In genomic region chr7:44306516-44307240, GRCm38 (mm10) we compare ENCODE assay signal across 8 mouse cellular contexts. TPM values are rescaled to one million over a fixed set of nuclear protein-coding genes. Genes with fewer than 3 reads are reported as not detected.
DNase-seq lines count a peak whose midpoint lies in the region; ATAC-seq lines count a peak whose summit lies in the region.

Gene Clec11a (minus strand): TSS chr7:44306902.

- no peaks in the 10 kb centered on the region for H3K9me3 ChIP-seq in limb, embryonic 11.5 days (ENCODE audit: control insufficient read depth, low read length)
- no peaks in the 10 kb centered on the region for H3K9me3 ChIP-seq in neural tube, embryonic 15.5 days (replicated peaks)

- peak within 1 kb of the TSS; percentile 34; the same call in 1 of the 2 replicates for H3K4me2 ChIP-seq in limb, embryonic 11.5 days (ENCODE audit: low read depth, severe bottlenecking)
- H3K4me2 ChIP-seq in neural tube, embryonic 15.5 days, result peak within 1 kb of the TSS; percentile 65

- WGBS in limb, embryonic 11.5 days, result 57% methylated on average over 6 of the region's 6 CpGs
- 73% methylated on average over 6 of the region's 6 CpGs for WGBS in neural tube, embryonic 15.5 days

- peaks cover 3% of the 10 kb centered on the region; the same call in 1 of the 2 replicates for H3K36me3 ChIP-seq in limb, embryonic 11.5 days (ENCODE audit: control insufficient read depth, insufficient read depth, low read length)
- no peaks in the 10 kb centered on the region for H3K36me3 ChIP-seq in neural tube, embryonic 15.5 days

- peak within 1 kb of the TSS; percentile 22; the same call in 1 of the 2 replicates for H3K9ac ChIP-seq in limb, embryonic 11.5 days (ENCODE audit: low read length)
- peak within 1 kb of the TSS; percentile 36; the same call in 1 of the 2 replicates for H3K9ac ChIP-seq in neural tube, embryonic 15.5 days (replicated peaks)

- peaks cover 13% of the 10 kb centered on the region for H3K4me1 ChIP-seq in limb, embryonic 11.5 days (ENCODE audit: control insufficient read depth, insufficient read depth, low read length)
- peaks cover 48% of the 10 kb centered on the region for H3K4me1 ChIP-seq in neural tube, embryonic 15.5 days

- H3K27me3 ChIP-seq in limb, embryonic 11.5 days (ENCODE audit: control insufficient read depth, insufficient read depth, low read length), result peaks cover 13% of the 10 kb centered on the region
- no peaks in the 10 kb centered on the region for H3K27me3 ChIP-seq in neural tube, embryonic 15.5 days (replicated peaks)

- H3K4me3 ChIP-seq in limb, embryonic 11.5 days (ENCODE audit: low read depth, low read length), result no peak within 1 kb of the TSS
- H3K4me3 ChIP-seq in neural tube, embryonic 15.5 days (replicated peaks), result peak within 1 kb of the TSS; percentile 72

- H3K27ac ChIP-seq in limb, embryonic 11.5 days (replicated peaks; ENCODE audit: low read depth, low read length), result no peak within 1 kb of the TSS
- H3K27ac ChIP-seq in neural tube, embryonic 15.5 days (replicated peaks), result peak within 1 kb of the TSS; percentile 93

- no peak for ATAC-seq in limb, embryonic 11.5 days (ENCODE audit: insufficient number of reproducible peaks, low FRiP score, low TSS enrichment, low read depth)
- no peak for ATAC-seq in neural tube, embryonic 15.5 days (ENCODE audit: low FRiP score)

- DNase-seq in cerebellum, adult 9-10 months, result peak; percentile 62
- no peak for DNase-seq in cerebellum, postnatal 4 days (ENCODE audit: low spot score in 2 of 2)
- DNase-seq in urinary bladder, postnatal 25 days (ENCODE audit: low spot score), result peak; percentile 16
- no peak for DNase-seq in urinary bladder, postnatal 10 days (ENCODE audit: low spot score)
- no peak for DNase-seq in limb, embryonic 11.5 days (ENCODE audit: low spot score)
- DNase-seq in layer of hippocampus, postnatal 25 days (ENCODE audit: extremely low spot score in 1 of 2, low spot score in 1 of 2), result no peak
- no peak for DNase-seq in thymus, postnatal 10 days (ENCODE audit: low spot score in 2 of 2)

RNA-seq across cellular contexts. Expression of gene Clec11a, which starts in this region (rescaled TPM):
- 1.9 and 2.2 TPM in 2 replicates for polyA plus RNA-seq in limb, embryonic 11.5 days (2014; fragmentation: Nextera tagmentation; extraction: Ambion mirVana)
- polyA plus RNA-seq in neural tube, embryonic 15.5 days (2015; fragmentation: Nextera tagmentation; extraction: Ambion mirVana), result 4.8 and 5.5 TPM in 2 replicates
- total RNA-seq in layer of hippocampus, postnatal 25 days (2021), result 1 to 10 TPM; 3.1 to 3.5 TPM

Comparison
In these comparisons a context has a peak if more than half of its experiments do, and no peak if none do; other contexts are left out.
1. DNase-seq: peak in cerebellum, adult 9-10 months (single experiment) and urinary bladder, postnatal 25 days (single experiment); none in cerebellum, postnatal 4 days (0 of 2), urinary bladder, postnatal 10 days (single experiment), limb, embryonic 11.5 days (single experiment), layer of hippocampus, postnatal 25 days (0 of 2) and thymus, postnatal 10 days (0 of 2).